In the genomic region with DNA sequence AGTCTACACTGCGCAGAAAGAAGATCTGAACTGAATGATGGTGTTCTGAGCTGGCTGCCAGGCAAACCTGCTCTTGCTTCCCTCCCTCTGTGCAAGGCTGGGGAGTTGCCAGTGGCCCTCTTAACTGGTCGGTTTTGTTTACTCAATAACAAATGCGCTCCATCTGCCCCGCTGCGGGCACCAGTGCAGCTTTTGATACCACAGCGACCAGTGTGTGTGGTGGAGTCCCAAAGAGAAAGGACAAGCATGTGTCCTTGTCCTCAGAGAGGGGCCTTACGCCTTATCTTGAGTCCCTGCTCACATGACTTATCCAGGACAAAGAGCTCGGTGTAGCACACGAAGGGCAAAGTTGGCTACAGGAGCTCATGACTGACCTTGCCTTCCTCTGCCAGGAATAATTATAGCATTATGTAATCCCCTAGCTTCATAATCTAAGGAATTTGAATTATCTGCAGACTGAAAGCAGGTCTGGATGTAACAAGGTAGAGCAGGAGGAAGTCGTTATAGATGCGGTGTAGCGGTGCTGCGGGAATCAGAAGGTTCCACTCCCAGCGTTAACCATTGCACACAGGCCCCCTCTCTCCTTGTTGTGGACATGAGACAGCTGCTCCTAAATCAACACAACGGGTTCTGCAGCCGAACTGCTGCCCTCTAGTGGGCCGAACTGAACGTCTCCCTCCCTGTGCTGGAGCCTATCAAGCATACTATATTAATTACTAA, we compare ENCODE assay signal across 8 mouse cellular contexts. TPM values are rescaled to one million over a fixed set of nuclear protein-coding genes. Genes with fewer than 3 reads are reported as not detected.
A peak's percentile ranks its signal among the peaks of the same experiment; 100 is the strongest.
DNase-seq lines count a peak whose midpoint lies in the region; ATAC-seq lines count a peak whose summit lies in the region.

No protein-coding gene starts in this region.

- DNase-seq in adrenal gland, adult 2 months = peak; percentile 86
- peak; percentile 58 for DNase-seq in embryo, embryonic 11.5 days (ENCODE audit: low read depth, low spot score)
- peak; percentile 86 to 90 for DNase-seq in left cerebral cortex, postnatal 25 days (ENCODE audit: low spot score in 2 of 2)
- DNase-seq in midbrain, embryonic 11.5 days (ENCODE audit: low spot score, missing footprints) = peak; percentile 94
- peak; percentile 83 for DNase-seq in right cerebral cortex, postnatal 4 days

- no peaks in the 10 kb centered on the region for H3K36me3 ChIP-seq in intestine, embryonic 16.5 days (ENCODE audit: control insufficient read depth, insufficient read depth, low read length)
- no peaks in the 10 kb centered on the region for H3K36me3 ChIP-seq in midbrain, embryonic 11.5 days (ENCODE audit: control insufficient read depth, insufficient read depth, low read length)

- H3K27me3 ChIP-seq in intestine, embryonic 16.5 days (replicated peaks; ENCODE audit: control insufficient read depth, insufficient read depth, low read length) = no peaks in the 10 kb centered on the region
- no peaks in the 10 kb centered on the region for H3K27me3 ChIP-seq in midbrain, embryonic 11.5 days (ENCODE audit: control insufficient read depth, insufficient read depth, low read length)

- H3K9me3 ChIP-seq in intestine, embryonic 16.5 days (ENCODE audit: control insufficient read depth, low read length) = no peaks in the 10 kb centered on the region
- H3K9me3 ChIP-seq in midbrain, embryonic 11.5 days (ENCODE audit: control insufficient read depth, low read length) = no peaks in the 10 kb centered on the region

- no peak overlapping the region; the same call in 1 of the 2 replicates for H3K9ac ChIP-seq in intestine, embryonic 16.5 days (ENCODE audit: low read depth, low read length)
- no peak overlapping the region for H3K9ac ChIP-seq in midbrain, embryonic 11.5 days (ENCODE audit: low read length)

- peaks cover 9% of the 10 kb centered on the region for H3K4me1 ChIP-seq in intestine, embryonic 16.5 days (ENCODE audit: control insufficient read depth, insufficient read depth, low read length)
- H3K4me1 ChIP-seq in midbrain, embryonic 11.5 days (ENCODE audit: control insufficient read depth, insufficient read depth, low read length) = peaks cover 4% of the 10 kb centered on the region; the same call in 1 of the 2 replicates

- no peak overlapping the region for H3K4me2 ChIP-seq in intestine, embryonic 16.5 days (ENCODE audit: low read depth, low read length)
- H3K4me2 ChIP-seq in midbrain, embryonic 11.5 days = no peak overlapping the region

- ATAC-seq in granulocyte monocyte progenitor cell, adult 5-6 weeks (replicated peaks; ENCODE audit: poor library complexity, severe bottlenecking) = peak; percentile 74
- ATAC-seq in intestine, embryonic 16.5 days = peak; percentile 85
- ATAC-seq in midbrain, embryonic 11.5 days (ENCODE audit: low FRiP score) = peak; percentile 91
- ATAC-seq in erythroblast, adult 5-6 weeks (replicated peaks; ENCODE audit: low FRiP score, poor library complexity, severe bottlenecking) = no peak

- WGBS in intestine, embryonic 16.5 days = 27% methylated on average over 18 of the region's 18 CpGs
- 36% methylated on average over 18 of the region's 18 CpGs for WGBS in midbrain, embryonic 11.5 days

- intact Hi-C loops in left cerebral cortex, postnatal 25 days (cut with DNase I) = loop anchor here (2.0 to 10.0 kb wide), 2 partner anchors 99 to 431 kb away; no protein-coding TSS in a partner anchor

- H3K27ac ChIP-seq in intestine, embryonic 16.5 days (ENCODE audit: low read length) = peak overlapping the region; percentile 14
- no peak overlapping the region for H3K27ac ChIP-seq in midbrain, embryonic 11.5 days (ENCODE audit: low read depth, low read length)

- no peak overlapping the region for H3K4me3 ChIP-seq in intestine, embryonic 16.5 days (ENCODE audit: low read length)
- no peak overlapping the region for H3K4me3 ChIP-seq in midbrain, embryonic 11.5 days (ENCODE audit: low read depth, low read length)

RNA-seq across cellular contexts. Expression of gene F3, which starts 12.8 kb away (rescaled TPM):
- 10 to 100 TPM in 1 of 2 experiments, 1 to 10 TPM in 1; 8.0 to 22.4 TPM for total RNA-seq in adrenal gland, adult 2 months (2021)
- 12.7 and 19.4 TPM in 2 replicates for polyA plus RNA-seq in adrenal gland, adult 2 months (2012; rRNA removed)
- total RNA-seq in granulocyte monocyte progenitor cell, adult 5-6 weeks (2014; fragmentation: Nextera tagmentation) = 1.1 and 7.2 TPM in 2 replicates
- 0.26 and 2.3 TPM in 2 replicates for total RNA-seq in granulocyte monocyte progenitor cell, adult 5-6 weeks (2017)
- polyA plus RNA-seq in intestine, embryonic 16.5 days (2015; fragmentation: Nextera tagmentation; extraction: Ambion mirVana) = 24.7 and 28.6 TPM in 2 replicates
- 10 to 100 TPM; 42.7 to 45.5 TPM for total RNA-seq in left cerebral cortex, postnatal 25 days (2021)
- polyA plus RNA-seq in midbrain, embryonic 11.5 days (2014; fragmentation: Nextera tagmentation; extraction: Ambion mirVana) = 4.2 and 4.8 TPM in 2 replicates
- not detected in 2 replicates for total RNA-seq in erythroblast, adult 5-6 weeks (2015; ENCODE audit: low replicate concordance)
- total RNA-seq in erythroblast, adult 5-6 weeks (2017; ENCODE audit: low replicate concordance) = 0.98 TPM in 1 of 2 replicates, not detected in the other
